Mouse (Mus musculus) spleen, adult 2 months (tissue): ENCODE measurements around the gene Cxcl9.

Experiments used
- CTCF ChIP-seq: fragments of 200-500 bp; IDR thresholded peaks from 2 replicates; pipeline ENCODE4 v1.5.1; 2011; ENCODE audit warnings: mild to moderate bottlenecking, inconsistent platforms; ENCODE audit not compliant: insufficient read depth, insufficient read length, insufficient replicate concordance; ENCODE audit errors: extremely low read depth
- POLR2A ChIP-seq: fragments of 200-500 bp; IDR thresholded peaks from 2 replicates; pipeline ENCODE4 v1.6.1; 2011; ENCODE audit warnings: low read depth, low read length, inconsistent platforms

GRCm38 (mm10) chr5:92287840-92288239 lies 40.0 kb downstream of the Cxcl9 start:
- TF ChIP-seq CTCF (no peak), POLR2A (no peak)
